ENCODE assay signal across 15 mouse cellular contexts in the genomic region with DNA sequence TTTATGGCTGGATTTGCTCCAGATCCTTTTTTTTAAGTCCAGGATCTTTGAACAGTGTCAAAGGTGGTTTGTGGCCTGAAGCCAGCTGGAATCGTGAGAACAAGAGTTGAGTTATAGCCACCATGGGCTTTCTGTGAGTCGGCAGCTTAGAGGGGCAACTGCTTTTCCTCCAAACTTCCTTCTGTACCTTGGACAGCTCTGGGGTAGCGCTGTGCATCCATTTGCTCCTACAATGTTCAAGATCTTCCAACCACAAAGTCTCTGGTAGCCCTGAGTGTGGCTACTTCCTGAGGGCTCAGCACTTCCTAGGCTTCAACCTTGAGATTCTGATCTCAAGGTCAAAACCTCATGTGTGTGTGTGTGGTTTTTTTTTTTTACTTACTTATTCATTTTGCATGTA.
"Had no signal": no experiment of that assay in that cellular context is flagged by ENCODE, and none has a peak within 500 bp of the region (broad histone marks: within the 10 kb centered on the region; RNA-seq: fewer than 3 reads in every experiment).

No protein-coding gene starts in this region.

- DNase-seq: kidney, postnatal 10 days; liver; liver, embryonic 13.5 days; liver, postnatal 0 days; lung, postnatal 36 days; right cerebral cortex, adult 18-20 months; right cerebral cortex, postnatal 25 days; thymus, postnatal 4 days had no signal

- H3K36me3 ChIP-seq: limb, embryonic 12.5 days; liver, embryonic 13.5 days; midbrain, embryonic 13.5 days; neural tube, embryonic 15.5 days had no signal

- H3K27me3 ChIP-seq: limb, embryonic 12.5 days; liver, embryonic 13.5 days; midbrain, embryonic 13.5 days; neural tube, embryonic 15.5 days had no signal

- H3K4me3 ChIP-seq: layer of hippocampus, adult 2 months; left cerebral cortex, adult 2 months; limb, embryonic 12.5 days; liver, embryonic 13.5 days; midbrain, embryonic 13.5 days; myocyte; neural tube, embryonic 15.5 days had no signal

- ATAC-seq: liver, postnatal 0 days; lung, postnatal 0 days; midbrain, embryonic 13.5 days had no signal

- H3K9me3 ChIP-seq: limb, embryonic 12.5 days; liver, embryonic 13.5 days; midbrain, embryonic 13.5 days; neural tube, embryonic 15.5 days had no signal

- H3K4me2 ChIP-seq: limb, embryonic 12.5 days; liver, embryonic 13.5 days; midbrain, embryonic 13.5 days; neural tube, embryonic 15.5 days had no signal

- H3K27ac ChIP-seq: layer of hippocampus, adult 2 months; left cerebral cortex, adult 2 months; limb, embryonic 12.5 days; liver, embryonic 13.5 days; midbrain, embryonic 13.5 days; neural tube, embryonic 15.5 days had no signal

- H3K4me1 ChIP-seq: limb, embryonic 12.5 days; liver, embryonic 13.5 days; midbrain, embryonic 13.5 days; neural tube, embryonic 15.5 days had no signal

- H3K9ac ChIP-seq: limb, embryonic 12.5 days; liver, embryonic 13.5 days; liver, postnatal 0 days; midbrain, embryonic 13.5 days; neural tube, embryonic 15.5 days had no signal
